Mouse (Mus musculus): ENCODE measurements around the gene Frmpd1. TPM values are rescaled to one million over a fixed set of nuclear protein-coding genes. Genes with fewer than 3 reads are reported as not detected.

The Frmpd1 gene
- total RNA-seq (2023), result 0.07 TPM in 1 of 2 replicates, not detected in the other

GRCm38 (mm10) chr4:45184521-45185330 is at the start of gene Frmpd1:
Gene Frmpd1 (plus strand): TSS chr4:45184875.

DNA sequence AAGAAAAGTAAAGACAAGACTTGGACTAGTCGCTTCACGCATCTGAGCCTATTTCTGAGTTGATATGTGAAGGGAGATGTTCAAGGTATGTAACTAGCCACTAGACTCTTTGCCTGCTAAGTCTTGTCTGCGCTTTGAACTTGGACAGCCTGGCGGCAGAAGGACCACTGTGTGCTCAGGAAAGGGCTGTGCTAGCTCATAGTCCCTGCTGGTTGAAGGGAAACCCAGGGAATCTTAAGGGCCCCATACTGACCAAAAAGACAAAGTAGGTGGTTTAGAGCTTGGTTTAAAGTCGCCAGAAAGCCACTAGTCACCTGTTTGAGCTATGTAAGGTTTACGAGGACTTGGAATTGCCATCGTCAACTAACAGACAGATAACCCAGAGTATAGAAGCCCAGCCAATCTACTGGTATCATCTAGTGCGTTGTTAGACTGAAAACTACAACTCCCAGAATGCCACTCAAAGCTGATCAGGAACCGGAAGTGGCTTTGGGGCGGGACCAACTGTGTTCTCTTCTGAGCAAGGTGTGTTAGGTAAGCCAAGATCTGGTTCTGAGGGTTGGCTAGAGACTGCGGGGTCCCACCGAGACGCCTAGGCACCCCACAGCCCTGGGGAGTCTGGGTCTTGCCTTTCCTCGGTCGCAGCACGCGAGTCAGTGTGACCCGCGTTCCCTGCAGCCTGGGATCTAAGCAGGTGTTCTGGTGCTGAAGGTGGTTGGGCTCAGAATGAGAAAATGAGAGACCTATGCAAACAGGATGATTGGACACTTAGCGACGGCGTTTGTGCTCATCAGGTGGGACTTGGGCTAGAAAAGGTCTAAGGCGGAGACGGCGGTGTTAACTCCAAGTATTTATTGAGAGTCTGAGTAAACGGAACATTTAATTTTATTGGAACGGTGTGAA is 112.2 kb downstream of the Frmpd1 start, which contains the start of gene Trmt10b:
Gene Trmt10b, plus strand, starts transcription at position 466 of the 903 bp plus-strand sequence.

Other genes starting within 250 kb of the Frmpd1 start
- gene Grhpr, start 203.5 kb upstream of the Frmpd1 start, total RNA-seq (2023), result 2.9 and 4.0 TPM in 2 replicates
- 5.9 and 6.6 TPM in 2 replicates for gene Zbtb5, start 172.5 kb upstream of the Frmpd1 start, total RNA-seq (2023)
- 3.4 and 5.4 TPM in 2 replicates for gene Polr1e, start 166.3 kb upstream of the Frmpd1 start, total RNA-seq (2023)
- gene Fbxo10, start 100.3 kb upstream of the Frmpd1 start, total RNA-seq (2023), result 13.1 and 14.2 TPM in 2 replicates
- gene Tomm5, start 76.8 kb upstream of the Frmpd1 start, total RNA-seq (2023), result 25.0 and 25.9 TPM in 2 replicates
- gene Trmt10b, start 112.3 kb downstream of the Frmpd1 start, total RNA-seq (2023), result 3.6 and 4.1 TPM in 2 replicates
- gene Dcaf10, start 157.2 kb downstream of the Frmpd1 start, total RNA-seq (2023), result 19.6 and 30.0 TPM in 2 replicates
- gene Exosc3, start 157.9 kb downstream of the Frmpd1 start, total RNA-seq (2023), result 21.9 and 25.1 TPM in 2 replicates
- gene Slc25a51, start 223.9 kb downstream of the Frmpd1 start, total RNA-seq (2023), result 33.5 and 38.3 TPM in 2 replicates

Measured in neutrophil, adult 65 days (primary cell).